Mouse (Mus musculus): ENCODE measurements around the gene Hoxb3. TPM values are rescaled to one million over a fixed set of nuclear protein-coding genes. Genes with fewer than 3 reads are reported as not detected.

The Hoxb3 gene
- polyA plus RNA-seq, 1 experiment from 2014 or later: 0.81 TPM

DNA sequence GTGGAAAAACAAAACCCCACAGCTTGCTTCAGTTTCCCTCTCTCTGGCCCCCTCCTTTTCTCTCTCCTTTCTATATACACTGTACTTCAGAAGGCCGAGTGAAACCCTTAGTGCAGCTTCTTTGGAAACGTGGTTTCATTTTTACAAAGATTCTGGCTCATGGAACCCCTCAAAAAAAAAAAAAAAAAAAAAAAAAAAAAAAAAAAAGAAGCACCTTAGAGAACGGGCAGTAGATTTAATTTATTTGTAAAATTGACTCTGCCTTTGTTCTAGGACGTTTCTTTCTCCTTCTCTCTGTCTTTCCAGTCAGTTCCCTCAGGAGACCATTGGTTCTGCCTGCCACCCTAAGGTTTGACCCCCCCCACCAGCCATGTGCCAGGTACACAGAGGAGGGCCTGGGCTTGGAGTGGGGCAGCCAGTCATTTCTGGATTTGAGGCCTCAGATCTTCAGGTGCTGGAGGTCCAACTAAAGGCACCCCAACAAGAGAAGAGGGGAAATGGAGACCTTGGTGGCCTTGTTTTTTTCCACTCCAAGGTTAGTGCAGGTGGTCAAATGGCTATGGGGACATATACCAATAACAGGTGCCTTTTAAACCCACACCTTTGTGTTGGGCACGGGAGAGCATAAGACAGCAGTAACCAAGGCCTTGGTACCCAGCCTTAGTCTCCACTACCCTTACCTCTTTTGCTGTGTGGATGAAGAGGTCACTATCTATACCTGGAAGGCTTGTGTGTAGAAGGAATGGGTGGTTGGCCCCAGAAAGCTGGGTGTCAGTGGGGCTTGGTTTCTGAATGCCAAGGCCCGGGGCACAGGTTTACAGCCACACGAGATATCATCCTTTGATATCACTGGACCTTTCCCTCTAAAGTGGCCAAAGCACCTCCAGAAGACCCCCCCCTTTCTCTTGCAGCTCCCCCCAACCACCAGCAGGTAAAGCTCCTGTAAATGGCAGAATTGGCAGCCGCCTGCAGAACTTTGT lies 42.4 kb upstream of the Hoxb3 start:
- no peak overlapping the region for H3K27ac ChIP-seq (replicated peaks; ENCODE audit: low read depth, low read length)
- peaks cover 4% of the 10 kb centered on the region; the same call in 1 of the 2 replicates for H3K4me1 ChIP-seq (ENCODE audit: control insufficient read depth, insufficient read depth, low read length)
- H3K36me3 ChIP-seq (ENCODE audit: control insufficient read depth, insufficient read depth, low read length): no peaks in the 10 kb centered on the region
- peaks cover 98% of the 10 kb centered on the region for H3K27me3 ChIP-seq (replicated peaks; ENCODE audit: control insufficient read depth, insufficient read depth, low read length)
- no peak overlapping the region for H3K4me3 ChIP-seq (ENCODE audit: low read depth, low read length)
- WGBS: 18% methylated on average over 8 of the region's 8 CpGs
- no peak overlapping the region for H3K9ac ChIP-seq (ENCODE audit: low read depth, low read length)
- H3K9me3 ChIP-seq (ENCODE audit: control insufficient read depth, low read length): no peaks in the 10 kb centered on the region
- no peak overlapping the region for H3K4me2 ChIP-seq (ENCODE audit: low read depth, low read length)
- ATAC-seq (ENCODE audit: low read depth): no peak
- DNase-seq (ENCODE audit: low spot score): no peak

- 5% methylated on average over 18 of the region's 18 CpGs for WGBS
- Histone ChIP-seq H3K4me1 (ENCODE audit: control insufficient read depth, insufficient read depth, low read length) (peaks cover 4% of the 10 kb centered on the region; the same call in 1 of the 2 replicates), H3K36me3 (ENCODE audit: control insufficient read depth, insufficient read depth, low read length) (no peaks in the 10 kb centered on the region), H3K4me2 (ENCODE audit: low read depth, low read length) (no peak overlapping the region), H3K9ac (ENCODE audit: low read depth, low read length) (no peak overlapping the region), H3K27ac (replicated peaks; ENCODE audit: low read depth, low read length) (no peak overlapping the region), H3K9me3 (ENCODE audit: control insufficient read depth, low read length) (no peaks in the 10 kb centered on the region), H3K27me3 (replicated peaks; ENCODE audit: control insufficient read depth, insufficient read depth, low read length) (peaks cover 98% of the 10 kb centered on the region), H3K4me3 (ENCODE audit: low read depth, low read length) (no peak overlapping the region)
- no peak for DNase-seq (ENCODE audit: low spot score)
- ATAC-seq (ENCODE audit: low read depth): no peak
These were observed 41.7 kb upstream of the Hoxb3 start for GRCm38 (mm10) chr11:96281396-96281795.

- H3K9ac ChIP-seq (ENCODE audit: low read depth, low read length): no peak within 1 kb of the TSS
These were observed 41.1 kb upstream of the Hoxb3 start, which contains the start of gene Hoxb8 for GRCm38 (mm10) chr11:96281855-96282570. Gene Hoxb8 (plus strand): TSS chr11:96281905.

GRCm38 (mm10) chr11:96282795-96283430 lies 40.2 kb upstream of the Hoxb3 start:
- DNase-seq (ENCODE audit: low spot score) (no peak), ATAC-seq (ENCODE audit: low read depth) (no peak)
- no peak overlapping the region for H3K4me3 ChIP-seq (ENCODE audit: low read depth, low read length)
- under 1% methylated on average over 45 of the region's 49 CpGs for WGBS
- H3K4me2 ChIP-seq (ENCODE audit: low read depth, low read length): no peak overlapping the region
- H3K4me1 ChIP-seq (ENCODE audit: control insufficient read depth, insufficient read depth, low read length): peaks cover 4% of the 10 kb centered on the region; the same call in 1 of the 2 replicates
- H3K27me3 ChIP-seq (replicated peaks; ENCODE audit: control insufficient read depth, insufficient read depth, low read length): peaks cover 98% of the 10 kb centered on the region
- H3K36me3 ChIP-seq (ENCODE audit: control insufficient read depth, insufficient read depth, low read length): no peaks in the 10 kb centered on the region
- H3K9me3 ChIP-seq (ENCODE audit: control insufficient read depth, low read length): no peaks in the 10 kb centered on the region
- no peak overlapping the region for H3K27ac ChIP-seq (replicated peaks; ENCODE audit: low read depth, low read length)
- H3K9ac ChIP-seq (ENCODE audit: low read depth, low read length): no peak overlapping the region

More at GRCm38 (mm10) chr11:96281855-96282570, 41.1 kb upstream of the Hoxb3 start, which contains the start of gene Hoxb8:
- Histone ChIP-seq H3K27ac (replicated peaks; ENCODE audit: low read depth, low read length) (no peak within 1 kb of the TSS), H3K27me3 (replicated peaks; ENCODE audit: control insufficient read depth, insufficient read depth, low read length) (peaks cover 98% of the 10 kb centered on the region), H3K9me3 (ENCODE audit: control insufficient read depth, low read length) (no peaks in the 10 kb centered on the region), H3K4me1 (ENCODE audit: control insufficient read depth, insufficient read depth, low read length) (peaks cover 4% of the 10 kb centered on the region; the same call in 1 of the 2 replicates), H3K36me3 (ENCODE audit: control insufficient read depth, insufficient read depth, low read length) (no peaks in the 10 kb centered on the region), H3K4me2 (ENCODE audit: low read depth, low read length) (no peak within 1 kb of the TSS), H3K4me3 (ENCODE audit: low read depth, low read length) (no peak within 1 kb of the TSS)
- 1% methylated on average over 27 of the region's 27 CpGs for WGBS
- DNase-seq (ENCODE audit: low spot score): no peak
- no peak for ATAC-seq (ENCODE audit: low read depth)

DNA sequence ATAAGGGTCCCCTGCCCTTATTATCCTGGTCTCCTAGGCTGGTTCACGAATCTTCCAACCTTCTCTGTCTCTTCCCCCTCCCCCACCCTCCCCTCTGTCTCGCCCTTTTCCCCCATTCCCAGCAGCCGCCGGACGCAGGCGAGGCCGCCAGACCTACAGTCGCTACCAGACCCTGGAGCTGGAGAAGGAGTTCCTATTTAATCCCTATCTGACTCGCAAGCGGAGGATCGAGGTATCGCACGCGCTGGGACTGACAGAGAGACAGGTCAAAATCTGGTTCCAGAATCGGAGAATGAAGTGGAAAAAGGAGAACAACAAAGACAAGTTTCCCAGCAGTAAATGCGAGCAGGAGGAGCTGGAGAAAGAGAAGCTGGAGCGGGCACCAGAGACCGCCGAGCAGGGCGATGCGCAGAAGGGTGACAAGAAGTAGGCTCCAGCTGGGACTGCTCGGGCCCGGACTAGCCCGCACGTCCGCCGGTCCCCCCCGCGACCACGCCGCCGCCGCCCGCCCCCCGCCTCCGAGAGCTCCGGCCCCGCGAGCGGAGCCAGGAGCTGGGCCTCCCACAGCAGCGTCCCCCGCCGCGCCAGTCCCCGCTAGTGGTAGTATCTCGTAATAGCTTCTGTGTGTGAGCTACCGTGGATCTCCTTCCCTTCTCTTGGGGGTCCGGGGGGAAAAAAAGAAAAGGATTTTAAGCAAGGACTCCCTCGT lies 38.9 kb upstream of the Hoxb3 start:
- whole genome bisulfite sequencing: 0% methylated on average over 40 of the region's 49 CpGs
- DNase-seq (ENCODE audit: low spot score): no peak
- no peak overlapping the region for H3K27ac ChIP-seq (replicated peaks; ENCODE audit: low read depth, low read length)

GRCm38 (mm10) chr11:96284774-96285734 lies 38.1 kb upstream of the Hoxb3 start:
- Histone ChIP-seq H3K4me3 (ENCODE audit: low read depth, low read length) (peak overlapping the region; percentile 26), H3K4me2 (ENCODE audit: low read depth, low read length) (peak overlapping the region; percentile 48; the same call in 1 of the 2 replicates), H3K27ac (replicated peaks; ENCODE audit: low read depth, low read length) (no peak overlapping the region; the same call in 1 of the 2 replicates), H3K4me1 (ENCODE audit: control insufficient read depth, insufficient read depth, low read length) (peaks cover 4% of the 10 kb centered on the region; the same call in 1 of the 2 replicates), H3K27me3 (replicated peaks; ENCODE audit: control insufficient read depth, insufficient read depth, low read length) (peaks cover 98% of the 10 kb centered on the region), H3K9ac (ENCODE audit: low read depth, low read length) (no peak overlapping the region), H3K9me3 (ENCODE audit: control insufficient read depth, low read length) (no peaks in the 10 kb centered on the region), H3K36me3 (ENCODE audit: control insufficient read depth, insufficient read depth, low read length) (no peaks in the 10 kb centered on the region)
- 1% methylated on average over 27 of the region's 37 CpGs for WGBS
- ATAC-seq (ENCODE audit: low read depth) (no peak), DNase-seq (ENCODE audit: low spot score) (no peak)

More for the DNA sequence above, 38.9 kb upstream of the Hoxb3 start:
- peak overlapping the region; percentile 26 for H3K4me3 ChIP-seq (ENCODE audit: low read depth, low read length)
- peaks cover 98% of the 10 kb centered on the region for H3K27me3 ChIP-seq (replicated peaks; ENCODE audit: control insufficient read depth, insufficient read depth, low read length)
- H3K4me1 ChIP-seq (ENCODE audit: control insufficient read depth, insufficient read depth, low read length): peaks cover 4% of the 10 kb centered on the region; the same call in 1 of the 2 replicates
- peak; percentile 67; the same call in 1 of the 2 replicates for ATAC-seq (ENCODE audit: low read depth)
- H3K4me2 ChIP-seq (ENCODE audit: low read depth, low read length): peak overlapping the region; percentile 48
- no peaks in the 10 kb centered on the region for H3K36me3 ChIP-seq (ENCODE audit: control insufficient read depth, insufficient read depth, low read length)
- no peak overlapping the region for H3K9ac ChIP-seq (ENCODE audit: low read depth, low read length)
- H3K9me3 ChIP-seq (ENCODE audit: control insufficient read depth, low read length): no peaks in the 10 kb centered on the region
